Mouse (Mus musculus): Measurements from ENCODE around the gene Htr5b. TPM values are rescaled to one million over a fixed set of nuclear protein-coding genes. Genes with fewer than 3 reads are reported as not detected.

Htr5b gene
- polyA plus RNA-seq (2014; fragmentation: Illumina TruSeq; extraction: RNeasy Lipid Tissue Mini Kit (QIAGEN cat#74804); ENCODE audit: low read depth, low replicate concordance): not detected

DNA sequence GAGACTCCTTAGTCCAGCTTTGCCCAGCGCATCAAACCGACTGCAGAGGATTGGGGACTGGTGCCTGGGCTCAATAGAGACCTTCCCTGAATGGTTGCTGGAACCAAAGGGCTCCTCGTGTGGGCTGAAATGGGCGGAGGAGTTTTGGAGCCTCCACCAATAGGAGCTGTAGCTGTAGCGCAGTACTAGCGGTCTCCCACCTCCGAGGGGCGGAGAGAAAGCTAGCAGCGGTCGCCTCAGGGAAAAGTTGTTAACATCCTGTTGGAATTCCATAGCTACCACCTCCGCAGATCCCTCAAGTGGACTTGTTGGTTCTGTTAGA, at the start of gene Htr5b:
Htr5b (minus strand) TSS at position 67 of the 322 bp plus-strand sequence.

GRCm38 (mm10) chr1:121567521-121568489, 39.5 kb upstream of the Htr5b start, which contains the start of gene Ddx18:
TSS of gene Ddx18 (minus strand) at chr1:121567989.

Other genes starting within 250 kb of the Htr5b start
- gene Insig2, start 195.9 kb downstream of the Htr5b start, polyA plus RNA-seq (2014; fragmentation: Illumina TruSeq; extraction: RNeasy Lipid Tissue Mini Kit (QIAGEN cat#74804); ENCODE audit: low read depth, low replicate concordance): 132 TPM
- 12.0 TPM for gene Ccdc93, start 97.4 kb downstream of the Htr5b start, polyA plus RNA-seq (2014; fragmentation: Illumina TruSeq; extraction: RNeasy Lipid Tissue Mini Kit (QIAGEN cat#74804); ENCODE audit: low read depth, low replicate concordance)
- gene Ddx18, start 39.5 kb upstream of the Htr5b start, polyA plus RNA-seq (2014; fragmentation: Illumina TruSeq; extraction: RNeasy Lipid Tissue Mini Kit (QIAGEN cat#74804); ENCODE audit: low read depth, low replicate concordance): 31.9 TPM

Data from kidney, adult 10 weeks (tissue).